Mouse (Mus musculus) erythroblast, embryonic 14.5 days (primary cell): Measurements from ENCODE around the gene Ly6g6d.

Experiments
- GATA1 ChIP-seq: IDR thresholded peaks from 2 replicates; pipeline ENCODE4 v1.6.1; 2012; ENCODE audit warnings: low read length, inconsistent platforms, mixed read lengths
- TAL1 ChIP-seq: IDR thresholded peaks from 3 replicates; pipeline ENCODE4 v1.6.1; 2012; ENCODE audit warnings: low read length, inconsistent platforms, mixed read lengths

- TF ChIP-seq GATA1 (no peak), TAL1 (no peak)
Measured at GRCm38 (mm10) chr17:35094475-35095365, 16.9 kb upstream of the Ly6g6d start.
